Mouse (Mus musculus) olfactory bulb, adult 2 months (tissue): ENCODE measurements around the gene CK137956.

ENCODE experiments used
- CTCF ChIP-seq: fragments of 200-500 bp; IDR thresholded peaks from 2 replicates; pipeline ENCODE4 v1.5.1; 2012; ENCODE audit warnings: low read depth, mild to moderate bottlenecking, low read length, moderate library complexity; ENCODE audit not compliant: insufficient read depth
- POLR2A ChIP-seq: fragments of 200-500 bp; IDR thresholded peaks from 2 replicates; pipeline ENCODE4 v1.6.1; 2012; ENCODE audit warnings: mild to moderate bottlenecking, low read depth, low read length, moderate library complexity; ENCODE audit not compliant: insufficient read depth

GRCm38 (mm10) chr4:127970901-127971868 lies at the start of gene CK137956:
- TF ChIP-seq CTCF (no peak), POLR2A (no peak)
